Mouse (Mus musculus): ENCODE data around the gene Pfkl.

DNA sequence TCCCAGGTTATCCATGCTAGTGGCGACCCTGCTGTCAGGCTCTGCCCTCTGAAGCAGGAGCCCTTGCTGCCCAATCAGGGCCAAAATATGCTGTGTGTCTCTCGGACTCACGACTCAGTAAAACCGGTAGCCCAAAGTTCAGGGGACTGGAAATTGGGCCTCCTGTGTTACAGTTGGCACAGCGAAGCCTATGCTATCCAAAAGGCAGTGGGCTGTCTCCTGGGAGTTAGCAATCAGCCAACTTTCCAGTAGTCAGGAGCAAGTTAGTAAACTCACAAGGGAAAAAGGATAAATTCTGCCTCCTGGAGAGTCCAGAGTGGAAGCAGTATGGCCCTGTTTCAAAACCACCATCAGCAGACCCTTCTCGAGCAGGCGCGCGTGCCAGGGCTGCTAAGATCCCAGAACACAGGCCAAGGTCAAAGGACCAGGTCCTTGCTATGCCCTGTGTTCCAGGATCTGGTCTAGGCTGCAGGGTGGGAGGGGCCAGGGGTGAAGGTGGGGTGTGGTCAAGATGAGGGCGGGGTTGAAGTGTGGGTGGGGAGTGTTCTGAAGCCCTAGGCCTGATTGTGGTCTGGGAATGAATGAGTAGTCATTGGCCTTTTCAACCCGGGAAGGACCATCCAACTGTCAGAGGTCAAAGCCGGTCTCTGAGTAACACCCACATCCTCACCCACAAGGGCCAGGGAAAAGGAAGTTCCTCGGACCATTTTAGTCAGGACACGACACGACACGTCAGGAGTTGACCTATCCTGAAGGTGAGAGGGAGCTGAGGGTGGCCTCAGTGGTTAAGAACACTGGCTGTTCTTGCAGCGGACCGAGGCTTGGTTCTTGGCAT is 3.0 kb upstream of the Pfkl start:
- no peak for TF ChIP-seq CTCF (IDR thresholded peaks at IDR 0.05)
- no peak for TF ChIP-seq POLR2A (IDR thresholded peaks at IDR 0.05; ENCODE audit: insufficient read depth, low read depth, low read length)
- TF ChIP-seq EP300 (IDR thresholded peaks at IDR 0.05; ENCODE audit: insufficient read depth, low read depth, low read length) = no peak

Measured in heart, adult 2 months (tissue).